Mouse (Mus musculus) testis, adult 2 months (tissue): Measurements from ENCODE around the gene Ggt5.

Experiments
- CTCF ChIP-seq: fragments of 200-500 bp; IDR thresholded peaks from 2 replicates; pipeline ENCODE4 v1.5.1; 2012; ENCODE audit warnings: low read depth, mild to moderate bottlenecking, inconsistent platforms, low read length, moderate library complexity; ENCODE audit not compliant: control insufficient read depth, insufficient read depth, insufficient replicate concordance
- POLR2A ChIP-seq: fragments of 200-500 bp; IDR thresholded peaks from 2 replicates; pipeline ENCODE4 v1.6.1; 2012; ENCODE audit warnings: low read depth, mild to moderate bottlenecking, inconsistent platforms, low read length, moderate library complexity; ENCODE audit not compliant: control insufficient read depth

DNA sequence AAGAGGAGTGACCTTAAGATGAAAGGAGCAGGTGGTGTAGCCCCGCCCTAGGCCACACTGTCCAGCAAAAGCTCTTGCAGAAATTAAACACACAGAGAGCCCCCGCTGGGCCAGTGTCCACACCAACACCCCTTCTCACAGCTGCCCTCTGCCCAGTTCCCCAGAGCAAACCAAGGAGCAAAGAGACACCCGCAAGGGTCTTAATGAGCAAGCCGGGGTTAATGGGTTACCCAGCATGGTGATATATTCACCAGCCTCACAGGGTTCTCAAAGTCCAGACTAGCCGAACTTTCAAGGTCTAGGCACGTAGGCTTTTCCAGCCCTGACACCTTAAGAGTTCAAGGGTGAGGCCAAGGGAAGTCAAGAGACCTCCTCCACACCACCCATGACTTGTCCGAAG is 23.2 kb upstream of the Ggt5 start:
- TF ChIP-seq CTCF (no peak), POLR2A (no peak)
